Mouse (Mus musculus) liver, embryonic 12.5 days (tissue): ENCODE results near the gene Akr1b3. TPM values are rescaled to one million over a fixed set of nuclear protein-coding genes. Genes with fewer than 3 reads are reported as not detected.
"Not testable (repeated sequence)": the region's sequence is repeated elsewhere in the genome, so short reads cannot be mapped to it uniquely, and the experiment has no call there.

Source experiments
- ATAC-seq: fragments of 200-750 bp; cut with Nextera tagmentation; 2 replicates; pipeline ENCODE4 v1.8.0; 2017; ENCODE audit warnings: moderate number of reproducible peaks, mild to moderate bottlenecking, moderate library complexity
- H3K27ac ChIP-seq: fragments of 300-500 bp; sonication (generic); 2 replicates; pipeline ENCODE4 v1.5.1; 2016; ENCODE audit warnings: mild to moderate bottlenecking
- H3K27me3 ChIP-seq: fragments of 300-500 bp; sonication (generic); replicated peaks from 2 replicates; pipeline ENCODE4 v1.6.1; 2016; ENCODE audit warnings: mild to moderate bottlenecking, moderate library complexity
- H3K36me3 ChIP-seq: fragments of 300-500 bp; sonication (generic); 2 replicates; pipeline ENCODE4 v1.6.1; 2016; ENCODE audit warnings: mild to moderate bottlenecking, moderate library complexity
- H3K4me1 ChIP-seq: fragments of 300-500 bp; sonication (generic); 2 replicates; pipeline ENCODE4 v1.6.1; 2016
- H3K4me2 ChIP-seq: fragments of 300-500 bp; sonication (generic); 2 replicates; pipeline ENCODE4 v1.6.1; 2016; ENCODE audit warnings: mild to moderate bottlenecking, moderate library complexity
- H3K4me3 ChIP-seq: fragments of 300-500 bp; sonication (generic); 2 replicates; pipeline ENCODE4 v1.5.1; 2016; ENCODE audit warnings: mild to moderate bottlenecking, moderate library complexity
- H3K9ac ChIP-seq: fragments of 300-500 bp; sonication (generic); 2 replicates; pipeline ENCODE4 v1.6.1; 2016; ENCODE audit warnings: mild to moderate bottlenecking, moderate library complexity
- H3K9me3 ChIP-seq: fragments of 300-500 bp; sonication (generic); replicated peaks from 2 replicates; pipeline ENCODE4 v1.6.1; 2016; ENCODE audit warnings: mild to moderate bottlenecking, moderate library complexity
- WGBS: fragments of 180-500 bp; shearing (Covaris S2); methylation state at CpG from one replicate; pipeline ENCODE4 v1.1.7; 2016; ENCODE audit not compliant: insufficient replicate concordance; 5-methylcytosine and 5-hydroxymethylcytosine counted together
- polyA plus RNA-seq: library from polyadenylated mRNA; unstranded; fragments of >200 nt; fragmentation: Nextera tagmentation; extraction: Ambion mirVana; gene quantifications from 2 replicates; pipeline ENCODE4 v1.2.1, GENCODE M21; 2016

Akr1b3 gene
- polyA plus RNA-seq, 1 experiment from 2014 or later = 85.0 TPM

DNA sequence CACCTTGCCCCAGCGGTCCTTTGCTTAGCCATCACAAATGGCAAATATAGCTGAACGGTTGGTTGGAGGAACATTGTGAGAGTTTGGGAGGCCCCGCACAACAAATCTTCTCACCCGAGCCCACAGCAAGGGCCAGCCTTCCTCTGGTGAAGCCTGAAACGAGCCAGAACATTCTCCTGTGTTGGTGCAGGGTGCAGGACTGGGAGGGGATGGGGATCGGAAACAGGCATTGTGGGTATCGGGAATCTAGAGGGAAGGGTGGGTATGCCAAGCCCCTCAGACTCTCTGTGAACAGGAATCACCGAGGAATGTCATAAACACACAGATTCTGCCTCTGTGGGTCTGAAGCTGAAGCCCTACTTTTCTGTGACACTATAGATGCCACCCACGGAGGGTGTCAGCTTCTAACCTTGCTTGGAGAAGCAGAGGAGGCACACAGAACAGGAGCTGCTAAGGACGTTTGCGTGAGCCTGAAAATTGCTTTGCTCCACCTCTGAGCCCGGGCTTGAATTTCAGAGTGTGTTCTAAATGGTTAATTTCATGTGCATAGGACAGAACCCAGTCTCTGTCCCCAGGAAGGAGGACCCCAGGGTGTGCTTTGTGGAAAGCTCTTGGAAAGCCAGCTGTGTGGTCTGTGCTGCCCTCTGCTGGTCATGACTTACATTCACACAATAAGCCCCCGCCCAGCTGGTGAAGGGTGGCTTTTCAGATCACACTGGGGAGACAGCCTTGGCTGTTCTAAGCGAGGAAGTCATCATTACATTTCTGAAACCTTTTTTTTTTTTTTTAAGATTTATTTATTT is 29.0 kb upstream of the Akr1b3 start:
- H3K4me2 ChIP-seq = no peak overlapping the region
- H3K9ac ChIP-seq = no peak overlapping the region
- 45% methylated on average over 14 of the region's 14 CpGs for WGBS
- H3K27ac ChIP-seq = no peak overlapping the region
- 0 out of 2 replicates have a peak, but pooled peaks cover 9% of the 10 kb centered on the region for H3K27me3 ChIP-seq
- H3K9me3 ChIP-seq = no peaks in the 10 kb centered on the region
- H3K4me3 ChIP-seq = no peak overlapping the region
- H3K36me3 ChIP-seq = no peaks in the 10 kb centered on the region
- no peaks in the 10 kb centered on the region for H3K4me1 ChIP-seq
- ATAC-seq = no peak

DNA sequence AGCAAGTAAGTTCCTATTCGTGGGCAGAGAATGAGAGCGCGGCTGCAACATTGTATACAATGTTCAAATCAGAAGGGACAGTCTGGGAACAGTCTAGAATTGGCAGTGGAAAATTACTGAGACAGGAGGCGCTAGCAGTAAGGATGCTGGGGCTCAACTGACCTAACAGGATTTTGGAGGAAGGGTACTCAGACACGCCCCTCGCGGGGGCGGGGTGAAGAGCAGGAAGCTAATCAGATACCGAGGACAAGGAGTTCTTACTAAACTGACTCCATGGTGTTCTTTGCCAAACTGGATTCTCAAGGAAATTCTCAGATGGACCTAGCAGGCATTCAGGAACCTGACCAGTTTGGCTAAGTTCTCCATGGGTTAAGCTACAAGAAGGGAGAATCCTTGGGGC is 27.7 kb upstream of the Akr1b3 start:
- ATAC-seq = no peak
- Histone ChIP-seq H3K27me3 (0 out of 2 replicates have a peak, but pooled peaks cover 9% of the 10 kb centered on the region), H3K4me3 (no peak overlapping the region), H3K4me1 (no peaks in the 10 kb centered on the region), H3K9ac (no peak overlapping the region), H3K36me3 (no peaks in the 10 kb centered on the region), H3K27ac (no peak overlapping the region), H3K4me2 (no peak overlapping the region), H3K9me3 (no peaks in the 10 kb centered on the region)
- WGBS = 18% methylated on average over 9 of the region's 9 CpGs

DNA sequence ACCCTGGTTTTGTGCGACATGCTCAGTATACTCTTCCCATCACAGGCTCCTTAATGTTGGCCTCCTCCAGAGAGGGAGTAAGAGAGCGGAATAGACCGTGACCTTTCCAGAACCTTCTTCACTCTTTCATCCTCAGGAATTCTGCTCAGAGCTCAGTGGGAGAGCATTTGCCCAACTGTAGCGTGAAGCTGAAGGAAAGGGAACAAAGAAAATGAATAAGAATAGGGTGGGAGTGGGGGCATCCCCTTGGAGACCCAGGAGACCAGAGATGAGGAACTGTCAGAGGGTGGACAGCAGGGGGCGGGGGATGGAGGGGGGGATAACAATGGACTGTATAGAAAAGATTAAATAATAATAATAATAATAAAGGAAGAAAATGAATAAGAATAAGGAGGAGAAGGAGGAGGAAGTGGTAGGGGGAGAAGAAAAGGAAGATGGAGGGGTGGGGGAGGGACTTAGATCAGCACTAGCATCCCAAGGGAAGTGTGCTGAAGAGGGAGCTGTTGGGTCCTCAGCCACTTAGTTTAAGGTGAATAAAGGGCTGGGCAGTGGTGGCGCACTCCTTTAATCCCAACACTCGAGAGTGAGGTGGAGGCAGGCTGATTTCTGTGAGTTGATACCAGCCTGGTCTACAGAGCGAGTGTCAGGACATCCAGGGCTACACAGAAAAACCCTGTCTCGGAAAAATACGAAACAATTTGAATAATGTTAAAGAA is 27.0 kb upstream of the Akr1b3 start:
- no peak for ATAC-seq
- Histone ChIP-seq H3K4me1 (no peaks in the 10 kb centered on the region), H3K27ac (no peak overlapping the region), H3K4me2 (no peak overlapping the region), H3K27me3 (0 out of 2 replicates have a peak, but pooled peaks cover 9% of the 10 kb centered on the region), H3K36me3 (no peaks in the 10 kb centered on the region), H3K4me3 (no peak overlapping the region), H3K9ac (no peak overlapping the region), H3K9me3 (no peaks in the 10 kb centered on the region)
- WGBS = 48% methylated on average over 10 of the region's 10 CpGs

DNA sequence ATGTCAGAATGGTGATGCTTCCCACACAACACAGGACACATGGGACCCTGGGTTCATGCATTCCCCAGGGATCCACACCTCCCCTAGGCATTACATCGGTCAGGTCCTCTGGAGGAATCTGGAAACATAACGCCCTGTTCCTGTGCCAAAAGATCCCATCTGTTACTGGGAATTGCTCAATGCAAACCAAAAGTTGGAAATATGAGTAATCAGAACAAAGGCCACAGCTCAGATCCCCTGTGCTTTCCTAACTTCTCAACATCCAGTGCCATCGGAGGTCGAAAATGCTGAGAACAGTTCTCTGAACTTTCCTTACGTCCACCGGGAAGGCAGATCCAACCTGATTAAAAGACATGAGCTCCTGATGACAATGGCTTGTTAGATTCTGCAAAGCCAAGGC is 26.1 kb upstream of the Akr1b3 start:
- H3K36me3 ChIP-seq = no peaks in the 10 kb centered on the region
- 71% methylated on average over 6 of the region's 6 CpGs for WGBS
- 0 out of 2 replicates have a peak, but pooled peaks cover 9% of the 10 kb centered on the region for H3K27me3 ChIP-seq
- no peak overlapping the region for H3K4me3 ChIP-seq
- no peak overlapping the region for H3K4me2 ChIP-seq
- no peak for ATAC-seq
- H3K4me1 ChIP-seq = no peaks in the 10 kb centered on the region
- H3K27ac ChIP-seq = no peak overlapping the region
- H3K9me3 ChIP-seq = no peaks in the 10 kb centered on the region
- H3K9ac ChIP-seq = no peak overlapping the region

DNA sequence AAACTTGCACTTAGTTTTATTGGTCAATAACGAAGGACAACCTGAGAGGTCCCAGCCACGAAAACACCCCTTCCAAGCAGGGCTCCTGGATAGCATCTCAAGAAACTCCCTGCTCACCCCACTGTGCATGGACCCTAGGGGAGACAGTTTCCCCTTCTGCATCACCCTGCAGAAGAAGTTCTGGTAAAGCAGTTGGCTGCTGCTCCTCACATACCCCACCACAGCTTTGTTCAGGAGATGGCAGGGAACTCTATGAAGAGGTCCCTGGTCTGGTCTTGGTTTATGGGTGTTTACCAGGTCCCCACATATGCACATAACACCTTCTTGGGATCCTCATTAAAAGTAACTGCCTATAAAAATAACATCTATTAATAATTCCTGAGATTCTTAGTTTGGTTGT is 25.2 kb upstream of the Akr1b3 start:
- Histone ChIP-seq H3K4me1 (no peaks in the 10 kb centered on the region), H3K36me3 (no peaks in the 10 kb centered on the region), H3K27ac (no peak overlapping the region), H3K4me2 (no peak overlapping the region), H3K4me3 (no peak overlapping the region), H3K9ac (no peak overlapping the region), H3K27me3 (0 out of 2 replicates have a peak, but pooled peaks cover 9% of the 10 kb centered on the region), H3K9me3 (no peaks in the 10 kb centered on the region)
- 69% methylated on average over 2 of the region's 2 CpGs for whole genome bisulfite sequencing
- ATAC-seq = no peak

DNA sequence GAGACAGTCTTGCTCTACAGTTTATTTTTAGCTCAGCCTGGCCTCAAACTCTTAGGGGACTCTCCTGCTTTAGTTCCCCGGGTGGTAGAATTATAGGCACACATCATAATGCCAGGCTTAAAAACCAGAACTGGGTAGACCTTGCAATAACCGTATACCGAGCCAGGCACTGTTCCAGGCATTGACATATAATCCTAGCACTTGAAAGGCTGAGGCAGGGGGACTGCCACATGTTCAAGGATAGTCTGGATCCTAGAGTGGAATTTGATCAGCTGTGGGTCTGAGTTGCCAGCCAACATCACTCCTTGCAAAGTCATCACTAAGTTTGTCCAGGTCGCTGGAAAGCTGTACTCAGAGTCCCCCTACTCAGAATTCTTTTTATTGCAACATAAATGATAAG is 24.7 kb upstream of the Akr1b3 start:
- Histone ChIP-seq H3K4me1 (no peaks in the 10 kb centered on the region), H3K4me3 (no peak overlapping the region), H3K9me3 (no peaks in the 10 kb centered on the region), H3K27ac (no peak overlapping the region), H3K9ac (no peak overlapping the region), H3K27me3 (0 out of 2 replicates have a peak, but pooled peaks cover 9% of the 10 kb centered on the region), H3K36me3 (no peaks in the 10 kb centered on the region), H3K4me2 (no peak overlapping the region)
- ATAC-seq = no peak
- 78% methylated on average over 4 of the region's 4 CpGs for WGBS

DNA sequence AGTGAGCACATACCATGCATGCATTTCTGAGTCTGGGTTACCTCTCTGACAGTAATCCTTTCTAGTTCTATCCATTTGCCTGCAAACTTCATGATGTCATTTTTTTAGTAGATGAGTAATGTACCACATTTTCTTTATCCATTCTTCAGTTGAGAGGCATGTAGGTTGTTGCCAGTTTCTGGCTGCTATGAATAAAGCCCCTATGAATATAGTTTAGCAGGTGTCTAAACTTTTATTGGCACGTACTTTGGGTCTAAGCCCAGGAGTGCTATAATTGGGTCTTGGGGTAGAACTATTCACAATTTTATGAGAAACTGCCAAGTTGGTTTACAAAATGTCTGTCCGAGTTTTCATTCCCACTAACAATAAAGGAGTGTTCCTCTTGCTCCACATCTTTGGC is 20.5 kb upstream of the Akr1b3 start:
- Histone ChIP-seq H3K9ac (no peak overlapping the region), H3K27ac (no peak overlapping the region), H3K27me3 (no peaks in the 10 kb centered on the region), H3K9me3 (no peaks in the 10 kb centered on the region), H3K4me1 (no peaks in the 10 kb centered on the region), H3K4me2 (no peak overlapping the region), H3K36me3 (no peaks in the 10 kb centered on the region), H3K4me3 (no peak overlapping the region)
- WGBS = 56% methylated on average over 2 of the region's 2 CpGs
- ATAC-seq = no peak

DNA sequence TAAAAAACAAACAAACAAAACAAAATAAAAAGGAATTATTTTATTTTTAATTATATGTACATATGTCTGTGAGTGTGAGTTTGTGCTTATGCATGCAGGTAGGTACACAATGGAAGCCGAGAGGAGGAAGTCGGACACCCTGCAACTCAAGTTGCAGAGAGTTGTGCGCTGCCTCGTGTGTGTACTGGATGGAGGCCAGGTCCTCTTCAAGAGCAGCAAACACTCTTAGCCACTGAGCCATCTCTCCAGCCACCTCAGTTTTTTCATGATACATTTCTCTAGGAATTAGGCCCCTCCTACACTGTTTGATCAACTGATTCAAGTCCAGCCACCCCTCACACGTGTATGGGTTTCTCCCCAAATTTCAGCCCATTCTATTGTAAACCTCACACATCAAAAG is 17.4 kb upstream of the Akr1b3 start:
- H3K4me2 ChIP-seq = no peak overlapping the region
- H3K36me3 ChIP-seq = no peaks in the 10 kb centered on the region
- no peak overlapping the region for H3K27ac ChIP-seq
- H3K27me3 ChIP-seq = no peaks in the 10 kb centered on the region
- H3K4me3 ChIP-seq = no peak overlapping the region
- no peak overlapping the region for H3K9ac ChIP-seq
- no peak for ATAC-seq
- WGBS = 63% methylated on average over 5 of the region's 5 CpGs
- H3K9me3 ChIP-seq = no peaks in the 10 kb centered on the region
- H3K4me1 ChIP-seq = no peaks in the 10 kb centered on the region

DNA sequence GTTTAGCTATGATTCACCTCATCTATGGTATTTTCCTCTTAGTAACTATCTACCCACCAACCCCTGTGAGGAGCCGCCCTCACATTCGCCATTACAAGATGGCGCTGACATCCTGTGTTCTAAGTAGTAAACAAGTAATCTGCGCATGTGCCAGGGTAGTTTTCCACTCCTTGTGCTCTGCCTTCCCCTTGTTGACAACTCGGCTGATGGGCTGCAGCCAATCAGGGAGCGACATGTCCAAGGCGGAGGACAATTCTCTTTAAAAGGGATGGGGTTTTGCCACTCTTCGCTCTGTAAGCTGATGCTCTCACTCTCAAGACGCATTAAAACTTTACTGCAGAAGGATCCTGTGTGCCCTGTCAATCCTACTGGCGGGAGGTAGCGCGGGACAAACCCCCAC is 14.5 kb upstream of the Akr1b3 start:
- H3K9me3 ChIP-seq, H3K27me3 ChIP-seq, H3K27ac ChIP-seq, ATAC-seq, H3K4me3 ChIP-seq, H3K4me1 ChIP-seq, H3K36me3 ChIP-seq, H3K9ac ChIP-seq, H3K4me2 ChIP-seq: not testable (repeated sequence)
- 75% methylated on average over 12 of the region's 12 CpGs for WGBS

DNA sequence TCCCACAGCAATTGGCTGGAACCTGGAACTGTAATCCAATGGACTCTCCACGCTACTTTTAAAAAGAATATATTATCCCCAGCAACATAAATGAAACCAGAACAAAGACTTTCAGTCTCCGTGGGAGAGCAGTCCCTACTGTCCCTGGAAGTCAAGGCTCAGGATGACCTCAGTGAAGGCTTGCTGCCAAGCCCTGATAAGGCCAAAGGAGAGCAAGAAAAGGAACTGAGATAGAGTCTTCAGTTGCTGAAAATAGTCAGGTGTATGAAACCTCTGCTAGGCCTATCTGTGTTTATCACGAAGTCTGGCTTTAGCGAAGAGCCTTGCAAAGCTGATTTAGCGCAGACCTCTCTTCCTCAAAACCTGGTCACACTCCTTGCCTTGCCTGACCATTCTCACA is 14.1 kb upstream of the Akr1b3 start:
- ATAC-seq = no peak
- 31% methylated on average over 5 of the region's 5 CpGs for WGBS
- Histone ChIP-seq H3K9ac (no peak overlapping the region), H3K27ac (no peak overlapping the region), H3K4me1 (no peaks in the 10 kb centered on the region), H3K36me3 (no peaks in the 10 kb centered on the region), H3K27me3 (no peaks in the 10 kb centered on the region), H3K4me2 (no peak overlapping the region), H3K9me3 (no peaks in the 10 kb centered on the region), H3K4me3 (no peak overlapping the region)

DNA sequence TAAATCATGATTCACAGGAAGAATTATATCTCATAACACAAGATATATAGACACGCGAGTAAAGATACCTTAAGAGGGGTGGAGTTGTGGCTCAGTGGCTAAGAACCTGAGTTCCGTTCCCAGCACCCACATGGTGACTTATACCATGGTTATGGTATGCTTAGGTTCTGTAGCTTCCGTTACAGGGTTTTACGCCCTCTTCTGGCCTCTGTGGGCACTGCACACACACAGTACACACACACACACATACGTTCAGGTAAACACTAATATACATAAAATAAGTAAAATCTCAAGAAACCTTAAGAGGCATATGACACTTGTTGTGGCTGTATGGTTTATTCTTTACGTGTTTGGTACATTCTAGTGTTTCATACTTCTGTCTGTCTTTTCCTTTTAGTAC is 4.8 kb upstream of the Akr1b3 start:
- H3K4me3 ChIP-seq = no peak overlapping the region
- 82% methylated on average over 7 of the region's 7 CpGs for WGBS

DNA sequence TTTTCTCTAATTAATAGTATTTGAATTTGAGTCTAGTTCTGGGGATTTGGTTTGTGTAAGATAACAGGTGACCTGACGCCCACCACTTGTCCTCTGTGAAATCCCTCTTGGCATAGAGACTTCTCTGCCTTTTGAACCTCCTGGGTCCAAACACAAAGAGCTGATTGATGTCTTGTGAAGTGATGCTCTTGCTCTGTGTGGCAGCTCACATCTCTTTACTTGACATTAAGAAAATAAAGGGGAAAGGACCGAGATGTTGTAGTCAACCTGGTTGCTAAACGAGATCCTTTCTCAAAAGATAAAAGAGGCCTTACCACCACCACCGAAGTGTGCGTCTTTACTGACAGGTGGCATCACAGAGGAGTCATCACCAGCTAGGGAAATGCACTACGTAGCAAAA is 1.4 kb upstream of the Akr1b3 start:
- H3K4me3 ChIP-seq = no peak overlapping the region
- peaks cover 17% of the 10 kb centered on the region for H3K4me1 ChIP-seq
- no peak for ATAC-seq
- no peak overlapping the region for H3K9ac ChIP-seq
- H3K4me2 ChIP-seq = no peak overlapping the region
- H3K36me3 ChIP-seq = no peaks in the 10 kb centered on the region
- no peaks in the 10 kb centered on the region for H3K27me3 ChIP-seq
- no peak overlapping the region for H3K27ac ChIP-seq
- no peaks in the 10 kb centered on the region; the same call in 1 of the 2 replicates for H3K9me3 ChIP-seq
- 59% methylated on average over 6 of the region's 6 CpGs for WGBS

More for the DNA sequence above, 4.8 kb upstream of the Akr1b3 start:
- Histone ChIP-seq H3K27ac (no peak overlapping the region), H3K27me3 (no peaks in the 10 kb centered on the region), H3K4me1 (peaks cover 6% of the 10 kb centered on the region), H3K9me3 (no peaks in the 10 kb centered on the region; the same call in 1 of the 2 replicates), H3K4me2 (no peak overlapping the region), H3K36me3 (no peaks in the 10 kb centered on the region), H3K9ac (no peak overlapping the region)
- no peak for ATAC-seq
